Mouse (Mus musculus) liver, postnatal 0 days (tissue): ENCODE results near the gene Spata5. TPM values are rescaled to one million over a fixed set of nuclear protein-coding genes. Genes with fewer than 3 reads are reported as not detected.

Source experiments
- ATAC-seq: fragments of 200-750 bp; cut with Nextera tagmentation; 2 replicates; pipeline ENCODE4 v1.8.0; 2017; ENCODE audit warnings: mild to moderate bottlenecking, moderate library complexity
- DNase-seq: peaks from one replicate; pipeline ENCODE4 v3.0.0-alpha.2; 2016
- H3K27ac ChIP-seq: fragments of 300-500 bp; sonication (generic); 2 replicates; pipeline ENCODE4 v1.5.1; 2014; ENCODE audit warnings: antibody characterized with exemption, moderate library complexity, mild to moderate bottlenecking, low read depth
- H3K27me3 ChIP-seq: fragments of 300-500 bp; sonication (generic); 2 replicates; pipeline ENCODE4 v1.6.1; 2014; ENCODE audit warnings: low read length, control low read depth, mixed read lengths; ENCODE audit not compliant: insufficient read depth
- H3K36me3 ChIP-seq: fragments of 300-500 bp; sonication (generic); replicated peaks from 2 replicates; pipeline ENCODE4 v1.6.1; 2014; ENCODE audit warnings: mild to moderate bottlenecking, control low read depth, low read length, moderate library complexity, mixed read lengths; ENCODE audit not compliant: insufficient read depth
- H3K4me1 ChIP-seq: fragments of 300-500 bp; sonication (generic); 2 replicates; pipeline ENCODE4 v1.6.1; 2014; ENCODE audit warnings: antibody characterized with exemption, mild to moderate bottlenecking, control low read depth; ENCODE audit not compliant: insufficient read depth
- H3K4me2 ChIP-seq: fragments of 300-500 bp; sonication (generic); 2 replicates; pipeline ENCODE4 v1.6.1; 2014; ENCODE audit warnings: low read depth, mild to moderate bottlenecking, low read length, moderate library complexity, mixed read lengths
- H3K4me3 ChIP-seq: fragments of 300-500 bp; sonication (generic); 2 replicates; pipeline ENCODE4 v1.5.1; 2014; ENCODE audit warnings: low read depth, low read length
- H3K9ac ChIP-seq: fragments of 300-500 bp; sonication (generic); replicated peaks from 2 replicates; pipeline ENCODE4 v1.6.1; 2014; ENCODE audit warnings: mild to moderate bottlenecking, moderate library complexity
- H3K9me3 ChIP-seq: fragments of 300-500 bp; sonication (generic); 2 replicates; pipeline ENCODE4 v1.6.1; 2016; ENCODE audit warnings: mild to moderate bottlenecking, control low read depth, low read length, mixed read lengths
- CTCF ChIP-seq: sonication (generic); IDR thresholded peaks from 2 replicates; pipeline ENCODE4 v1.5.1; 2016; ENCODE audit warnings: antibody characterized with exemption, low read depth
- EP300 ChIP-seq: IDR thresholded peaks from 2 replicates; pipeline ENCODE4 v1.6.1; 2016; ENCODE audit warnings: antibody characterized with exemption, low read depth, mild to moderate bottlenecking
- WGBS: fragments of 180-500 bp; shearing (Covaris S2); extraction: QIAGEN DNeasy Blood & Tissue Kit; methylation state at CpG from one replicate; pipeline ENCODE4 v1.1.7; 2014; ENCODE audit not compliant: insufficient replicate concordance; 5-methylcytosine and 5-hydroxymethylcytosine counted together
- polyA plus RNA-seq: library from polyadenylated mRNA; unstranded; fragments of >200 nt; fragmentation: Nextera tagmentation; extraction: Ambion mirVana; gene quantifications from 2 replicates; pipeline ENCODE4 v1.2.1, GENCODE M21; 2015

The Spata5 gene
- polyA plus RNA-seq, 1 experiment from 2014 or later: 13.8 TPM

- H3K9ac ChIP-seq: no peak overlapping the region
- 72% methylated on average over 18 of the region's 18 CpGs for WGBS
- TF ChIP-seq CTCF (no peak), EP300 (no peak)
- no peaks in the 10 kb centered on the region for H3K27me3 ChIP-seq
- H3K4me1 ChIP-seq: no peaks in the 10 kb centered on the region
- ATAC-seq (no peak), DNase-seq (no peak)
- H3K36me3 ChIP-seq: no peaks in the 10 kb centered on the region
- H3K4me3 ChIP-seq: no peak overlapping the region
- H3K27ac ChIP-seq: no peak overlapping the region
- no peaks in the 10 kb centered on the region for H3K9me3 ChIP-seq
- H3K4me2 ChIP-seq: no peak overlapping the region
Measured at GRCm38 (mm10) chr3:37379930-37380881, 39.5 kb upstream of the Spata5 start.

- no peak for ATAC-seq
- 59% methylated on average over 6 of the region's 6 CpGs for WGBS
Measured at GRCm38 (mm10) chr3:37381457-37381856, 38.2 kb upstream of the Spata5 start.

GRCm38 (mm10) chr3:37383096-37383765 is 36.5 kb upstream of the Spata5 start:
- DNase-seq (no peak), ATAC-seq (no peak)
- Histone ChIP-seq H3K9ac (no peak overlapping the region), H3K36me3 (no peaks in the 10 kb centered on the region), H3K4me2 (no peak overlapping the region), H3K4me1 (no peaks in the 10 kb centered on the region), H3K4me3 (no peak overlapping the region), H3K27ac (no peak overlapping the region), H3K9me3 (no peaks in the 10 kb centered on the region), H3K27me3 (no peaks in the 10 kb centered on the region)
- WGBS: 78% methylated on average over 6 of the region's 6 CpGs
- TF ChIP-seq EP300: no peak
- no peak; the same call in 1 of the 2 replicates for TF ChIP-seq CTCF

More at GRCm38 (mm10) chr3:37381457-37381856, 38.2 kb upstream of the Spata5 start:
- Histone ChIP-seq H3K9ac (no peak overlapping the region), H3K9me3 (no peaks in the 10 kb centered on the region), H3K4me3 (no peak overlapping the region), H3K4me1 (no peaks in the 10 kb centered on the region), H3K36me3 (no peaks in the 10 kb centered on the region), H3K27me3 (no peaks in the 10 kb centered on the region), H3K4me2 (no peak overlapping the region), H3K27ac (no peak overlapping the region)
- DNase-seq: no peak
- TF ChIP-seq EP300: no peak
- TF ChIP-seq CTCF: no peak

GRCm38 (mm10) chr3:37387310-37387709 is 32.4 kb upstream of the Spata5 start:
- TF ChIP-seq CTCF: no peak
- no peak for TF ChIP-seq EP300
- Histone ChIP-seq H3K4me1 (no peaks in the 10 kb centered on the region), H3K4me3 (no peak overlapping the region), H3K9me3 (no peaks in the 10 kb centered on the region), H3K4me2 (no peak overlapping the region), H3K9ac (no peak overlapping the region), H3K27ac (no peak overlapping the region), H3K36me3 (no peaks in the 10 kb centered on the region), H3K27me3 (no peaks in the 10 kb centered on the region)
- ATAC-seq (no peak), DNase-seq (no peak)
- WGBS: 74% methylated on average over 6 of the region's 6 CpGs

- TF ChIP-seq EP300 (no peak), CTCF (no peak)
- Histone ChIP-seq H3K4me2 (no peak overlapping the region), H3K36me3 (no peaks in the 10 kb centered on the region), H3K27ac (no peak overlapping the region), H3K4me1 (no peaks in the 10 kb centered on the region), H3K4me3 (no peak overlapping the region), H3K27me3 (no peaks in the 10 kb centered on the region), H3K9ac (no peak overlapping the region), H3K9me3 (no peaks in the 10 kb centered on the region)
- no peak for DNase-seq
- ATAC-seq: no peak
- 79% methylated on average over 5 of the region's 5 CpGs for WGBS
Measured at GRCm38 (mm10) chr3:37396930-37397608, 22.6 kb upstream of the Spata5 start.

- no peak overlapping the region for H3K9ac ChIP-seq
- no peaks in the 10 kb centered on the region for H3K36me3 ChIP-seq
- no peaks in the 10 kb centered on the region for H3K4me1 ChIP-seq
- TF ChIP-seq EP300 (no peak), CTCF (no peak)
- 71% methylated on average over 3 of the region's 3 CpGs for WGBS
- no peak overlapping the region for H3K27ac ChIP-seq
- H3K27me3 ChIP-seq: no peaks in the 10 kb centered on the region
- no peaks in the 10 kb centered on the region for H3K9me3 ChIP-seq
- no peak overlapping the region for H3K4me2 ChIP-seq
- H3K4me3 ChIP-seq: no peak overlapping the region
- ATAC-seq (no peak), DNase-seq (no peak)
Measured at GRCm38 (mm10) chr3:37397646-37398045, 22.1 kb upstream of the Spata5 start.
